Mouse (Mus musculus): ENCODE measurements around the gene Mcrs1.

DNA sequence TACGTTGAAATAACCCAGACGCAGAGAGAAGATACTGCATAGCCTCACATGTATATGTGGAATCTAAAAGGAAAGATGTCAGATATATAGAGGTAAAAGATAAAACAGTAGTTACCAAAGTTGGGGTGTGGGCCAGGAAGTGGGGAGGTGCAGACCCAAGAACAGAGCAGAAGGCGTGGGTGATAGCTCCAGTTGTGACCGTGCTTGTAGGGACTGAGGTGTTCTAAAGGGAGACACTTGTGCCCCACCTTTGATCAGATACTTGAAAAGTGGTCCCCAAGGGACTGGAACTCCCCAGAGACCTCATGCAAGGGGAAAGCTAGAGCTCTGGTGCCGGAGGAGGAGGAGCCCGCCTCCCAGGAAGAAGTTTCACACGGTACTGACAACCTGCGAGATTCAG lies 24.3 kb upstream of the Mcrs1 start:
- TF ChIP-seq CTCF (IDR thresholded peaks at IDR 0.05; ENCODE audit: borderline replicate concordance, extremely low read depth, insufficient read depth, insufficient read length) (no peak), POLR2A (IDR thresholded peaks at IDR 0.05; ENCODE audit: borderline replicate concordance, extremely low read depth, insufficient read depth, insufficient read length, poor library complexity, severe bottlenecking) (no peak)
